Mouse (Mus musculus) G1E (cell line): ENCODE measurements around the gene Slc9a9.

ENCODE experiments used
- CTCF ChIP-seq: IDR thresholded peaks from 2 replicates; pipeline ENCODE4 v1.5.1; 2012; ENCODE audit warnings: low read depth, low read length, inconsistent platforms, mixed read lengths
- GATA1 ChIP-seq: IDR thresholded peaks from 2 replicates; pipeline ENCODE4 v1.6.1; 2012; ENCODE audit warnings: borderline replicate concordance, low read length, inconsistent platforms, mixed read lengths
- POLR2AphosphoS5 ChIP-seq: IDR thresholded peaks from 2 replicates; pipeline ENCODE4 v1.6.1; 2012; ENCODE audit warnings: low read depth, low read length, inconsistent platforms; ENCODE audit not compliant: insufficient replicate concordance
- TAL1 ChIP-seq: conservative IDR thresholded peaks from 2 replicates; pipeline ENCODE4 v1.6.1; 2012; ENCODE audit warnings: low read depth, low read length, inconsistent platforms, mixed read lengths

DNA sequence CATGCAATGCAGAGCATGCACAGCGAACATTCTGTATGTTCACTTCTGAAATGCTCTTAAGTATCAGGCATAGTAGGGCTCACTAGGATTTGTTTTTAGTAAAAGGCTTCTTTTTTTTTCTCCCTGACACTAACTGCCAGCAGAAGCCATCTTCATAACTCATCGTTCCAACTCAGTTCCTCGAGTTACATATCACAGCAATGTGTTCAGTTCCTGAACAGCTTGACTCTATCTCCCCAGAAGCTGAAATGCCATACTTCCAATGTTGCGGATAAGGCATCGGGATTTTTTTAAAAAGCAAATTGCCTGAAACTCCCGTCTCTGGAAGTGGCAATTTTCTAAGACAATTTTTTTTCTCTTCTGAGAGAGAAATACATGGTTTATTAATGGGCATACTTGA, 586.1 kb downstream of the Slc9a9 start:
- TF ChIP-seq POLR2AphosphoS5 (no peak), CTCF (no peak), GATA1 (no peak), TAL1 (no peak)
